ENCODE assay signal across 8 mouse cellular contexts in the genomic region with DNA sequence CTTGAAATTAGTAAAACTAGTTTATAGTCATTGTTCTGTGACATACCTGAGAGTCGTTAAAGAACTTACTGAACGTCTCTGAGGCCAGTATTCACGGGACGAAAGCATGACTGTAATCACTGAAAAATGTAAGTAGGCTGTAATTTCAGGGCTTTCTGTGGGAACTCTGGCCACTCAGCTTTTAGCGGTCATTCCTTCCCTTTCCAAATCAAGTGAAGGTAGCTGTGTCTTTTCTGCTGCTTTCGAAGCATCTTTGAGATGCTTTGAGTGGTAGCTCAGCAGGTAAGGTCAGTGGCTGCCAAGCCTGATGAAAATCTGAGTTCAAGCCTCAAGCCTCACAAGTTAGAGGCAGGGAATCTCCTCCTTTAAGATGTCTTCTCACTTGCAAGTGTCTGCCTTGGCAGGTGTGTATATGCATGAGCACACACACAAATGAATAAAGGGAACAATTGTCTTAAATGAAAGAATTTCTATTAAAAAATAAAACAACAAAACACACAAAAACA. TPM values are rescaled to one million over a fixed set of nuclear protein-coding genes. Genes with fewer than 3 reads are reported as not detected.
A peak's percentile ranks its signal among the peaks of the same experiment; 100 is the strongest.
DNase-seq lines count a peak whose midpoint lies in the region; ATAC-seq and TF ChIP-seq lines count a peak whose summit lies in the region.
"Had no signal": no experiment of that assay in that cellular context is flagged by ENCODE, and none has a peak within 500 bp of the region (broad histone marks: within the 10 kb centered on the region; RNA-seq: fewer than 3 reads in every experiment).

No protein-coding gene starts in this region.

- no peaks in the 10 kb centered on the region for H3K27me3 ChIP-seq in megakaryocyte, embryonic 14.5 days (replicated peaks)
- no peaks in the 10 kb centered on the region for H3K27me3 ChIP-seq in intestine, embryonic 16.5 days (replicated peaks; ENCODE audit: control insufficient read depth, insufficient read depth, low read length)
- no peaks in the 10 kb centered on the region for H3K27me3 ChIP-seq in stomach, embryonic 14.5 days (ENCODE audit: control insufficient read depth, insufficient read depth, low read length)

- H3K9me3 ChIP-seq in megakaryocyte, embryonic 14.5 days: no peaks in the 10 kb centered on the region
- H3K9me3 ChIP-seq in intestine, embryonic 16.5 days (ENCODE audit: control insufficient read depth, low read length): no peaks in the 10 kb centered on the region
- no peaks in the 10 kb centered on the region for H3K9me3 ChIP-seq in stomach, embryonic 14.5 days (ENCODE audit: control insufficient read depth, low read depth, low read length)

- TF ChIP-seq POLR2A in embryonic fibroblast, embryonic 13.5 days (IDR thresholded peaks at IDR 0.05; ENCODE audit: low read depth, low read length): no peak

- H3K36me3 ChIP-seq in megakaryocyte, embryonic 14.5 days (replicated peaks; ENCODE audit: low read length): no peaks in the 10 kb centered on the region
- no peaks in the 10 kb centered on the region for H3K36me3 ChIP-seq in intestine, embryonic 16.5 days (ENCODE audit: control insufficient read depth, insufficient read depth, low read length)
- H3K36me3 ChIP-seq in stomach, embryonic 14.5 days (ENCODE audit: control insufficient read depth, insufficient read depth, low read length): no peaks in the 10 kb centered on the region

- H3K27ac ChIP-seq in embryonic fibroblast, embryonic 13.5 days (ENCODE audit: insufficient read depth, low read length): peak overlapping the region; percentile 75
- peak overlapping the region; percentile 17; the same call in 1 of the 2 replicates for H3K27ac ChIP-seq in intestine, embryonic 16.5 days (ENCODE audit: low read length)
- H3K27ac ChIP-seq in stomach, embryonic 14.5 days (ENCODE audit: low read length): no peak overlapping the region; the same call in 1 of the 2 replicates

- no peak for ATAC-seq in megakaryocyte, adult 5-6 weeks (ENCODE audit: poor library complexity, severe bottlenecking)
- no peak for ATAC-seq in intestine, embryonic 16.5 days
- ATAC-seq in stomach, embryonic 14.5 days (ENCODE audit: insufficient number of reproducible peaks, insufficient read depth, low FRiP score, low read depth): no peak

- intact Hi-C loops in left cerebral cortex, postnatal 25 days (cut with DNase I): no loop called here

- no peak for TF ChIP-seq CTCF in embryonic fibroblast, embryonic 13.5 days (IDR thresholded peaks at IDR 0.05; ENCODE audit: borderline replicate concordance, insufficient read depth, low read length)

- H3K4me3 ChIP-seq in megakaryocyte, embryonic 14.5 days (replicated peaks): peak overlapping the region; percentile 88
- H3K4me3 ChIP-seq in embryonic fibroblast, embryonic 13.5 days (ENCODE audit: insufficient read depth, low read length): peak overlapping the region; percentile 32
- peak overlapping the region; percentile 22; the same call in 1 of the 2 replicates for H3K4me3 ChIP-seq in intestine, embryonic 16.5 days (ENCODE audit: low read length)
- H3K4me3 ChIP-seq in stomach, embryonic 14.5 days (ENCODE audit: low read depth, low read length): peak overlapping the region; percentile 6; the same call in 1 of the 2 replicates

- H3K4me1 ChIP-seq in megakaryocyte, embryonic 14.5 days: peaks cover 9% of the 10 kb centered on the region
- no peaks in the 10 kb centered on the region for H3K4me1 ChIP-seq in embryonic fibroblast, embryonic 13.5 days (ENCODE audit: control insufficient read depth, insufficient read depth, low read length)
- H3K4me1 ChIP-seq in intestine, embryonic 16.5 days (ENCODE audit: control insufficient read depth, insufficient read depth, low read length): no peaks in the 10 kb centered on the region
- H3K4me1 ChIP-seq in stomach, embryonic 14.5 days (ENCODE audit: control insufficient read depth, insufficient read depth, low read length): peaks cover 7% of the 10 kb centered on the region; the same call in 1 of the 2 replicates

- 41% methylated on average over 6 of the region's 6 CpGs for WGBS in intestine, embryonic 16.5 days
- WGBS in stomach, embryonic 14.5 days: 33% methylated on average over 6 of the region's 6 CpGs

- no peak overlapping the region; the same call in 1 of the 2 replicates for H3K4me2 ChIP-seq in intestine, embryonic 16.5 days (ENCODE audit: low read depth, low read length)
- peak overlapping the region; percentile 21; the same call in 1 of the 2 replicates for H3K4me2 ChIP-seq in stomach, embryonic 14.5 days (replicated peaks; ENCODE audit: low read depth, low read length)

- no peak overlapping the region for H3K9ac ChIP-seq in intestine, embryonic 16.5 days (ENCODE audit: low read depth, low read length)
- H3K9ac ChIP-seq in stomach, embryonic 14.5 days (replicated peaks; ENCODE audit: low read depth, low read length): no peak overlapping the region

- DNase-seq in left cerebral cortex, postnatal 25 days (ENCODE audit: low spot score in 2 of 2): no peak
- DNase-seq in retina, postnatal 1 day: no peak
- DNase-seq: midbrain, embryonic 14.5 days had no signal

RNA-seq across cellular contexts. Expression of gene Tlr4, which starts 0.8 kb away (rescaled TPM):
- polyA plus RNA-seq in megakaryocyte, embryonic 14.5 days (2012; ENCODE audit: insufficient read depth, low replicate concordance): 0.11 TPM in 1 of 2 replicates, not detected in the other
- total RNA-seq in megakaryocyte, adult 5-6 weeks (2015): 21.8 and 22.9 TPM in 2 replicates
- 18.2 and 27.0 TPM in 2 replicates for total RNA-seq in megakaryocyte, adult 5-6 weeks (2017)
- polyA plus RNA-seq in embryonic fibroblast, embryonic 13.5 days (2011; ENCODE audit: insufficient read length, low read depth, missing spikeins): 11.5 and 13.7 TPM in 2 replicates
- polyA plus RNA-seq in intestine, embryonic 16.5 days (2015; fragmentation: Nextera tagmentation; extraction: Ambion mirVana): 1.1 TPM in 2 replicates
- polyA plus RNA-seq in stomach, embryonic 14.5 days (2014; fragmentation: Nextera tagmentation; extraction: Ambion mirVana): 1.7 and 2.2 TPM in 2 replicates
- 1 to 10 TPM; 2.7 to 2.8 TPM for total RNA-seq in left cerebral cortex, postnatal 25 days (2021)

Comparison
In these comparisons a context has a peak if more than half of its experiments do, and no peak if none do; other contexts are left out.
1. H3K4me3 ChIP-seq: peak in every context shown above with its lines; median percentile 88 in megakaryocyte, embryonic 14.5 days; 32 in embryonic fibroblast, embryonic 13.5 days; 22 in intestine, embryonic 16.5 days; 6 in stomach, embryonic 14.5 days.